Mouse (Mus musculus) limb, embryonic 10.5 days (tissue): ENCODE measurements around the gene Galt. TPM values are rescaled to one million over a fixed set of nuclear protein-coding genes. Genes with fewer than 3 reads are reported as not detected.

Experiments used
- polyA plus RNA-seq: library from polyadenylated mRNA; unstranded; fragments of >200 nt; fragmentation: Nextera tagmentation; extraction: Ambion mirVana; gene quantifications from 2 replicates; pipeline ENCODE4 v1.2.1, GENCODE M21; 2016

Galt gene
- polyA plus RNA-seq, 1 experiment from 2014 or later, result 37.6 TPM

Other genes with a start within 250 kb of the Galt start
- gene 1110017D15Rik, start 237.9 kb upstream of the Galt start, polyA plus RNA-seq, result 4.3 and 7.3 TPM in 2 replicates
- gene Fam219a, start 185.7 kb upstream of the Galt start, polyA plus RNA-seq, result 1.1 and 1.9 TPM in 2 replicates
- 0.93 and 1.7 TPM in 2 replicates for gene Dnaic1, start 185.5 kb upstream of the Galt start, polyA plus RNA-seq
- gene Enho, start 114.9 kb upstream of the Galt start, polyA plus RNA-seq, result 21.0 and 24.2 TPM in 2 replicates
- 6.1 and 7.8 TPM in 2 replicates for gene Cntfr, start 58.1 kb upstream of the Galt start, polyA plus RNA-seq
- gene Il11ra1, start 55.2 kb upstream of the Galt start, polyA plus RNA-seq, result 202 and 253 TPM in 2 replicates
- 93.6 and 101 TPM in 2 replicates for gene Rpp25l, start 41.7 kb upstream of the Galt start, polyA plus RNA-seq
- gene Dctn3, start 32.1 kb upstream of the Galt start, polyA plus RNA-seq, result 118 and 123 TPM in 2 replicates
- gene Arid3c, start 24.1 kb upstream of the Galt start, polyA plus RNA-seq, result not detected in 2 replicates
- gene Sigmar1, start 929 bp downstream of the Galt start, polyA plus RNA-seq, result 83.7 and 91.1 TPM in 2 replicates
- gene Ccl27a, start 19.0 kb downstream of the Galt start, polyA plus RNA-seq, result 26.7 and 35.6 TPM in 2 replicates
- not detected in 2 replicates for gene Gm21541, start 148.4 kb downstream of the Galt start, polyA plus RNA-seq
- gene Gm20878, start 186.3 kb downstream of the Galt start, polyA plus RNA-seq, result 1.0 and 1.1 TPM in 2 replicates
- gene Fam205a4, start 210.8 kb downstream of the Galt start, polyA plus RNA-seq, result 0.04 TPM in 1 of 2 replicates, not detected in the other